Mouse (Mus musculus) adrenal gland, postnatal 10 days (tissue): ENCODE measurements around the gene Me3. TPM values are rescaled to one million over a fixed set of nuclear protein-coding genes. Genes with fewer than 3 reads are reported as not detected.
"Not testable (repeated sequence)": the region's sequence is repeated elsewhere in the genome, so short reads cannot be mapped to it uniquely, and the experiment has no call there.

Experiments
- DNase-seq: peaks from one replicate; pipeline ENCODE4 v3.0.0; 2021; ENCODE audit warnings: mixed read lengths
- total RNA-seq, 2 experiments: library from RNA; stranded (reverse); gene quantifications; 2 replicates each; pipeline ENCODE4 v1.2.3; 2021

Me3 gene
- total RNA-seq, 2 experiments from 2014 or later = 22.6 to 32.4 TPM

GRCm38 (mm10) chr7:89730514-89730913 lies 98.3 kb downstream of the Me3 start:
- no peak for DNase-seq

GRCm38 (mm10) chr7:89731115-89731514 lies 98.9 kb downstream of the Me3 start:
- not testable (repeated sequence) for DNase-seq

GRCm38 (mm10) chr7:89748415-89748814 lies 116.2 kb downstream of the Me3 start:
- DNase-seq = peak; percentile 48

DNA sequence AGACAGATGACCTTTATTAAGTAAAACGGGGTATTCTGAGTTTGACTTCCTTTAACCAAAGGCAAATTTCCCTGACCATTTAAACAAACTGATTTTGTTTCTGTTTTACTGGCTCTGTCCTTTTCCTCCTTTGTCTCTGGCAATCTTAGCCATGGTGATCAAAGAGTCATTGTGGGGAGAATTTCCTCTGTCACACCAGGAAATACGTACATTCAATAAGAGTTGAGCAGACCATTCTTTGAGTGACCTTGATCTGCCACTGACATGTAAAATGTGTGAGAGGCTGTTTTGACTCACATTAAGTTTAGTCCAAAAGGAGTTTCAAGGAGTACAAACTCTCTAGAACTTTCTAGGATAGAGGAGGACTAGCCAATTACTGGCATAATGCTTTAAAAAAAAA lies 117.0 kb downstream of the Me3 start:
- DNase-seq = no peak

DNA sequence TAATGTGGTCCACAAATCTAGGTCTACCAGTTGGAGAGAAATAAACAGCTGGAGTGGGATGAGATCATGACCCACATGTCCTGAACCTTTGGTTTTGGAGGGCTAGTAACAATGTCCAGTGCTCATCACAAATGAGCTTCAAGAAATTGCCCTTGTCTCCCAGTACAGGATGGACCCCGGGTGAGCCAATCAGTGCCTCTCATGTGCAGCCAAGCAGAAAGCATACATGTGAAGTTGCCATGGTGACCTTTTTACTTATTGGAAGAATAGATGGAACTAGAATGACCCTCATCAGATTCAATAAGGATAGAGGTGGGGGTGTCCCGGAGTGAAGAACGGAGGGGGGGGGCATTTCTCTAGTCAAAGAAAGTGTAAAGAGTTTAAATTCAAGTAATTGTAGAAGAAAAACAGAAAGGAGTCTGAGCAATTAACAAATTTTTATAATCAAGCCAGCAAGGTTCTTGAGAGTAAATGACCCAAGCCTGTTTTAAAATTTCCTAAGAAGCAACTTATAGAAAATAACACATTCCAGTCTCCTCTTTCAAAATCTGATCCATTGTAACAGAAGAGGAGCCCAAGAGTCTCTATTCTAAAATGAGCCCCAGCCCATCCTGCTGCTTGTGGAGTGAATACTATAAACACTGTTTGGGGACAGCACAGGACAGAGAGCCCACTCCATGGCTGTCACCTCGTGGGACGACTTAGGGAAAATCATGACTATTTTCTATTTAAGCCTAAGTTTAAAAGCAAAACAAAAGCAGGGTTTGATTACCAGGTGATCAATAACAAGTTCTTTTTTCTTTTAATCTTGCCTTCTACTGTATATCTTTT lies 134.7 kb downstream of the Me3 start:
- no peak for DNase-seq

- no peak for DNase-seq
These were observed 137.1 kb downstream of the Me3 start for GRCm38 (mm10) chr7:89769106-89769896.

- no peak for DNase-seq
These were observed 137.8 kb downstream of the Me3 start for GRCm38 (mm10) chr7:89770021-89770420.

- no peak for DNase-seq
These were observed 140.7 kb downstream of the Me3 start for GRCm38 (mm10) chr7:89772906-89773305.

GRCm38 (mm10) chr7:89773352-89773921 lies 141.2 kb downstream of the Me3 start:
- no peak for DNase-seq

- DNase-seq = no peak
These were observed 141.7 kb downstream of the Me3 start for GRCm38 (mm10) chr7:89773926-89774325.

- DNase-seq = no peak
These were observed 143.7 kb downstream of the Me3 start for GRCm38 (mm10) chr7:89775848-89776247.

DNA sequence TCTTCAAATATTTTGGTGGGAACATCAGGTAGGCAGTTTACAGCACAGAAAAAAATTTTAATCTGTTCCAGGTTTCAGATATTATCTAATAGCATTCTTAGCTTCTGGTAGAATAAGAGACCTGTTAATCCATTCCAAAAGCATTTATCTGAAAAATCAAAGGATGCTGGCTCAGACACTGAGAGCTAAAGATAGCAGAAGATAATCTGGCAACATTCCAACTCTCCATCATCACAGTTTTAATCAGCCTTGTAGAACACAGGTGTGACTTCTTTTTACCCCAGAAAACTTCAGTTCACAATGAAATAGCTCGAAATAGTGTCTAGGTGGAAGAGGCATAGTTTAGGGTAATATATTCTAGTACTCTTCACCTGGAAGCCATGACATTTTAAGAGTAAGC lies 149.2 kb downstream of the Me3 start:
- DNase-seq = no peak

DNA sequence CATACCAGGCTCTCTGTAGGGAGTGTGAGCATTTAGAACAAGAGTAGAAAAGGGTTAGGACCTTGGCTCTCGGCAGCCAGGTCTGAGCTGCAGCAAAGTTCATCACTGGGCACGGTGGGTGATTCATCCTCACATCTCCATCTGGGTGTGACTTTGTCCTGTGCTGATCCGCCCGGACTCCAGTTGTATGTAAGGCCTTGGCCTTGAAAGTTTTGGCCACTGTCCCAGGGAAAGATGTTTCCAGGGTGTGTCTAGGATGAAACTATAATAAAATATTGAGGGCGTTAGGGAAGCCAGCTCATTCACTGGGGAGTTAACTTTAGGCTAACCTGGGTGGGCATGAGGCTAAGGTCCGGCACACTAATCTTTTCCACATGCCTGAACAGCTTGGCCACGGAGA lies 155.5 kb downstream of the Me3 start:
- DNase-seq = peak; percentile 70

DNA sequence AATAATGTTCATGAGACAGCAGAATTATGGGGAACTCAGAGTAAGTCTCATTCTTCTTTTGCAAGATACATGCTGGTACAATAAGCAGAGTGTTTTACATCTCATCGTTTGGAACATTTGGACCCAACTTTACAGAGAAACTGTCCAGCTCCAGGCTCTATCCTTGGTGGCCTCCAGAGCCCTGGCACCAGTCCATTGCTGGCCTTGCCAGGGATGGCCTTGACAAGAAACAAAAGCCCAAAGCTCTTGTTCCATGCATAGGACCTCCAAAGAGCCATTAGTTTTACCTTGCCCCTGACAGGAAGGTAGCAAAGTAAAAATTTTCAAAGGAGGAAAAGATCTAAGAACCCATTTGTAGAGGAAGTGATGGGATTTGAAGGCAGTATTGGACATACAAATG lies 160.4 kb downstream of the Me3 start:
- peak; percentile 72 for DNase-seq

DNA sequence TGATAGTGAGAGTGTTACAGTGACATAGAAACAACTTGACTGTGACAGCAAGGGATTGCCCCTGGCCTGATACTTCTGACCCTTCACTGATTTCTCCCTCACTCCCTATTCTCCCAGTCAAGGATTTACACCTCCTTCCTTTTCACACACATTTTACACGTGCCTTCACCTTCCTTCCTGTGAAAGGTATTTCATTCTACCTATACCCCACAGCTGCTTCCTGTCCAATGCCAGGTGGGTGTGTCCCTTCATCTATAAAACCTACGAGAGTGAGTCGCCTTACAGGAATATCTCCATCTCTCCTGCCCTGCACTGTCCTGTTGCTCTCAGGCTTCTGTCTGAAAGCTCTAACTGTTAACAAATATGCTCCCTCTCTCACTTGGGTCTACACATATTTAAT lies 163.2 kb downstream of the Me3 start:
- no peak for DNase-seq

- DNase-seq = no peak
These were observed 164.2 kb downstream of the Me3 start for GRCm38 (mm10) chr7:89796351-89796801.

DNA sequence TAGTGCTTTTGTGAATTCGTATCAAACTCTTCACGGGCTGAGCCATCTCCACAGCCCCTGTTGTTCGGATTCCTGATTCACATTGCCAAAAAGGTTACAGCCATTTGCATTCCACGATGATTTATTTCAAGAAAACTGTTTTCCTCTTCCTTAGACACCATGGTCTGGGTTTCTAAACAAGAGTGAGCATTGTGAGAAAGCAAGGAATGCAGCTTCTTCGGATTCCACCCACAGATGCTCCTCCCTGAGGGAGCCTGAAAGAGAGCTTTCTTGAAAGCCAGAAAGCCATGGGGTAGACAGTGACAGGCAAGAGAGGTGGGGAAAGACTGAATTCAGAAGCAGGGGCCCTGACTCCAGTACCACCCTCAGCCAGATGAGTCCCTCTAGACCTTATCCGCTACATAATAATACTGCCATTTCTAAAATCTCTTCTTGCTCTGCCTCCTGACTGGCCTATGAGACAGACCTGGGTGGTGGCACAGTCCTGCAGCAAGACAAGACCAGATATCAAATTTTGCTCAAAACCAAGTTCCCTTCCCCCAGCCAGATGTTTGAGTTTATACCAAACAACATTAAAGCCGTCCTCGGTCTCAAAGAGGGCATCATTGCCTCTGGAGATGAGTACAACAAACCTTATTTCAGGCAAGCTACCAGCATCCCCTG lies 166.3 kb downstream of the Me3 start:
- no peak for DNase-seq

GRCm38 (mm10) chr7:89802447-89802846 lies 170.3 kb downstream of the Me3 start:
- no peak for DNase-seq

GRCm38 (mm10) chr7:89803966-89804365 lies 171.8 kb downstream of the Me3 start:
- DNase-seq = no peak

- no peak for DNase-seq
These were observed 177.2 kb downstream of the Me3 start for GRCm38 (mm10) chr7:89809400-89809799.

GRCm38 (mm10) chr7:89828436-89829065 lies 196.4 kb downstream of the Me3 start:
- DNase-seq = no peak

GRCm38 (mm10) chr7:89829201-89829600 lies 197.0 kb downstream of the Me3 start:
- peak; percentile 16 for DNase-seq
